ENCODE assay signal across 39 mouse cellular contexts in genomic region chr2:178428183-178428582, GRCm38 (mm10). TPM values are rescaled to one million over a fixed set of nuclear protein-coding genes. Genes with fewer than 3 reads are reported as not detected.
"Had no signal": no experiment of that assay in that cellular context is flagged by ENCODE, and none has a peak within 500 bp of the region (broad histone marks: within the 10 kb centered on the region; RNA-seq: fewer than 3 reads in every experiment).

No protein-coding gene starts in this region.

- H3K4me2 ChIP-seq: heart, embryonic 12.5 days; heart, embryonic 13.5 days; heart, embryonic 15.5 days; hindbrain, embryonic 12.5 days; hindbrain, embryonic 13.5 days; hindbrain, embryonic 14.5 days; hindbrain, embryonic 15.5 days; intestine, embryonic 15.5 days; kidney, embryonic 15.5 days had no signal

- H3K9ac ChIP-seq: heart, embryonic 12.5 days; heart, embryonic 13.5 days; heart, embryonic 15.5 days; hindbrain, embryonic 12.5 days; hindbrain, embryonic 13.5 days; hindbrain, embryonic 14.5 days; hindbrain, embryonic 15.5 days; intestine, embryonic 15.5 days; kidney, embryonic 15.5 days had no signal

- DNase-seq: heart, adult 2 months; heart, postnatal 10 days; heart, postnatal 14 days; heart, postnatal 36 days; heart, postnatal 4 days; kidney, adult 11 months; kidney, adult 18-20 months; kidney, adult 2 months; kidney, adult 9 months; kidney, postnatal 14 days; kidney, postnatal 25 days; kidney, postnatal 36 days; kidney, postnatal 4 days; layer of hippocampus, adult 9-11 months; layer of hippocampus, postnatal 36 days had no signal

- H3K27ac ChIP-seq: heart, adult 2 months; heart, embryonic 13.5 days; heart, embryonic 15.5 days; hindbrain, embryonic 10.5 days; hindbrain, embryonic 12.5 days; hindbrain, embryonic 13.5 days; hindbrain, embryonic 14.5 days; hindbrain, embryonic 15.5 days; hindbrain, postnatal 0 days; intestine, embryonic 15.5 days; kidney, embryonic 15.5 days; kidney, postnatal 0 days; layer of hippocampus, adult 2 months; left cerebral cortex, adult 2 months had no signal

- H3K27me3 ChIP-seq: heart, embryonic 12.5 days; heart, embryonic 15.5 days; hindbrain, embryonic 12.5 days; hindbrain, embryonic 13.5 days; hindbrain, embryonic 15.5 days; intestine, embryonic 15.5 days; kidney, embryonic 15.5 days had no signal

- H3K36me3 ChIP-seq: heart, embryonic 15.5 days; hindbrain, embryonic 10.5 days; hindbrain, embryonic 12.5 days; hindbrain, embryonic 13.5 days; hindbrain, embryonic 15.5 days; intestine, embryonic 15.5 days; kidney, embryonic 15.5 days had no signal

- H3K9me3 ChIP-seq: heart, embryonic 12.5 days; heart, embryonic 13.5 days; heart, embryonic 15.5 days; hindbrain, embryonic 10.5 days; hindbrain, embryonic 12.5 days; hindbrain, embryonic 13.5 days; hindbrain, embryonic 15.5 days; intestine, embryonic 15.5 days; kidney, embryonic 15.5 days had no signal

- ATAC-seq: hindbrain, embryonic 16.5 days; hindbrain, postnatal 0 days; inflammation-experienced regulatory T-cells, adult 6 months; intestine, embryonic 15.5 days; intestine, embryonic 16.5 days; intestine, postnatal 0 days had no signal

- H3K4me1 ChIP-seq: hindbrain, embryonic 10.5 days had no signal

- H3K4me3 ChIP-seq: heart, adult 2 months; heart, embryonic 12.5 days; heart, embryonic 13.5 days; heart, embryonic 15.5 days; hindbrain, embryonic 10.5 days; hindbrain, embryonic 12.5 days; hindbrain, embryonic 13.5 days; hindbrain, embryonic 15.5 days; intestine, embryonic 15.5 days; kidney, embryonic 15.5 days; layer of hippocampus, adult 2 months; left cerebral cortex, adult 2 months had no signal

RNA-seq across cellular contexts. Expression of gene Cdh26, which starts 2.1 kb away (rescaled TPM):
- total RNA-seq: heart, adult 2 months; heart, adult 8-10 months; hematopoietic stem cell, adult 5-6 weeks; left cerebral cortex, adult 18-20 months had no signal
- polyA plus RNA-seq: heart, embryonic 14.5 days; heart, embryonic 15.5 days; inflammation-experienced regulatory T-cells, adult 6 months had no signal

RNA-seq across cellular contexts. Expression of gene Ppp1r3d, which starts 13.9 kb away (rescaled TPM):
- polyA plus RNA-seq: inflammation-experienced regulatory T-cells, adult 6 months had no signal

RNA-seq across cellular contexts. Expression of gene Sycp2, which starts 20.7 kb away (rescaled TPM):
- polyA plus RNA-seq: inflammation-experienced regulatory T-cells, adult 6 months; intestine, postnatal 0 days; kidney, adult 2 months; kidney, embryonic 14.5 days; large intestine, adult 2 months had no signal
